ENCODE assay signal across 13 mouse cellular contexts in genomic region chr10:90666746-90667145, GRCm38 (mm10).
DNase-seq lines count a peak whose midpoint lies in the region; ATAC-seq lines count a peak whose summit lies in the region.
"Had no signal": no experiment of that assay in that cellular context is flagged by ENCODE, and none has a peak within 500 bp of the region (broad histone marks: within the 10 kb centered on the region; RNA-seq: fewer than 3 reads in every experiment).

No protein-coding gene starts in this region.

- DNase-seq in frontal cortex, postnatal 25 days (ENCODE audit: low spot score in 2 of 2): no peak
- peak; percentile 58 to 61 for DNase-seq in right cerebral cortex, postnatal 10 days (ENCODE audit: low spot score in 2 of 2)
- DNase-seq in right cerebral cortex, postnatal 25 days: no peak
- DNase-seq in gastrocnemius, postnatal 25 days: peak; percentile 77
- DNase-seq in limb, embryonic 10.5 days (ENCODE audit: low spot score): no peak
- no peak for DNase-seq in thymus, postnatal 4 days

- peak; percentile 25 for ATAC-seq in frontal cortex, adult (ENCODE audit: low TSS enrichment)
- ATAC-seq in erythroblast, adult 5-6 weeks (replicated peaks; ENCODE audit: low FRiP score, poor library complexity, severe bottlenecking): no peak
- ATAC-seq: forebrain, embryonic 15.5 days; intestine, postnatal 0 days had no signal

- H3K27me3 ChIP-seq in limb, embryonic 10.5 days (ENCODE audit: low read depth, poor library complexity, severe bottlenecking): no peaks in the 10 kb centered on the region
- H3K27me3 ChIP-seq: forebrain, embryonic 15.5 days; limb, embryonic 15.5 days; neural tube, embryonic 12.5 days had no signal

- no peaks in the 10 kb centered on the region for H3K4me1 ChIP-seq in limb, embryonic 10.5 days
- H3K4me1 ChIP-seq: forebrain, embryonic 15.5 days; limb, embryonic 15.5 days; neural tube, embryonic 12.5 days had no signal

- no peak overlapping the region for H3K4me3 ChIP-seq in limb, embryonic 10.5 days
- H3K4me3 ChIP-seq: forebrain, embryonic 15.5 days; limb, embryonic 15.5 days; neural tube, embryonic 12.5 days had no signal

- WGBS in limb, embryonic 10.5 days: 84% methylated on average over 2 of the region's 2 CpGs

- no peaks in the 10 kb centered on the region for H3K36me3 ChIP-seq in limb, embryonic 10.5 days
- H3K36me3 ChIP-seq: forebrain, embryonic 15.5 days; limb, embryonic 15.5 days; neural tube, embryonic 12.5 days had no signal

- no peak overlapping the region for H3K27ac ChIP-seq in limb, embryonic 10.5 days
- H3K27ac ChIP-seq: forebrain, embryonic 15.5 days; limb, embryonic 15.5 days; macrophage; neural tube, embryonic 12.5 days had no signal

- no peaks in the 10 kb centered on the region for H3K9me3 ChIP-seq in limb, embryonic 10.5 days (replicated peaks)
- H3K9me3 ChIP-seq: forebrain, embryonic 15.5 days; limb, embryonic 15.5 days; neural tube, embryonic 12.5 days had no signal

Comparison
In these comparisons a context has a peak if more than half of its experiments do, and no peak if none do; other contexts are left out.
1. DNase-seq: peak in right cerebral cortex, postnatal 10 days (2 of 2) and gastrocnemius, postnatal 25 days (single experiment); none in frontal cortex, postnatal 25 days (0 of 2), right cerebral cortex, postnatal 25 days (single experiment), limb, embryonic 10.5 days (single experiment) and thymus, postnatal 4 days (single experiment).